Mouse (Mus musculus) fat pad, adult 2 months (tissue): ENCODE measurements around the gene Efna1.

Experiments
- DNase-seq: peaks from one replicate; pipeline ENCODE4 v3.0.0-alpha.2; 2011; ENCODE audit warnings: low read depth, low spot score; ENCODE audit errors: extremely low read depth

The Efna1 gene

DNA sequence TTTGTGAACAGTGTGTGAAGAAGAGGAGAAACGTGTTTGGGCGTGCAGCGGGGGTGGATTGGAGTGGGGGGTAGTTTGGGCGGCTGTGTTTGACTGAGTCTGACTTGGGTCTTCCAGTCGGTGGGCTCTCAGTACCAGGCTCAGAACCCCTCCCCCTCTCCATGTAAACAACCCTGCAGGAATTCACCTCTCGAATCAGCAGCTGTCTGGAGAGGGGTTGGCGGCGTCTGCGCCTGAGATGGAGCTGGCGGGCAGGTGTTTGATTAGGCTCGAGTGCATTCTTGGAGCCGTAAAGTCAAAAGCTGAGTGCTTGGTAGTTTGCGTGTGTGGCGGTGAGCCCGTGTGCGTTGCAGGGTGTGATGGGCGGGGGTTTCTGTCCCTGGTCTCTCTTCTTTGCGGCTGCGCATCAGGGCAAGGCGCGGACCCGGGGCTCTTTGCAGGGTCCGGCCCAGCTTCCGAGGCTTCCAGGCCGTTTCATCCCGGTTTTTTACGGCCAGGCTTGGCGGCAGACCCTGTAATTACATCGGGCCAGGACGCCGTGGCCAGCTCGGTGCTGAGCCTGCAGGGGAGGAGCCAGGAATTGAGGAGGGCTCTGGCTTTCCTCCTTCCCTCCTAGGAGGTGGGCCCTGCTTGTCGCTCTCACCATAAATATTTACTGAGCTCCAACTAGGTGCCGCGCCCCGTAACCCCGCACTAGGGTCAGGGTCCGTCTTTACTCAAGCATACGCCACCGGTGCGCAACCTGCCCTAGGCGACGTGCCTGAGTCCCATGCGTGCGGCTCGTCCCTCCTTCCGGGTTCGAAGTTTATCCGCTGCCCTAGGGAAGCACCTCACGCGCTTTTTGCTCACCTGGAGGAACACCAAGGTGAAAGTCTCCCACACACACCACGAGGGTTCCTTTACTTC, at the start of gene Efna1:
Gene Efna1, minus strand, starts transcription at position 537 of the 906 bp plus-strand sequence.
- no peak for DNase-seq

- DNase-seq = no peak
Measured at GRCm38 (mm10) chr3:89330346-89330745, 49.4 kb upstream of the Efna1 start.

- DNase-seq = no peak
Measured at GRCm38 (mm10) chr3:89328623-89329022, 47.7 kb upstream of the Efna1 start.

DNA sequence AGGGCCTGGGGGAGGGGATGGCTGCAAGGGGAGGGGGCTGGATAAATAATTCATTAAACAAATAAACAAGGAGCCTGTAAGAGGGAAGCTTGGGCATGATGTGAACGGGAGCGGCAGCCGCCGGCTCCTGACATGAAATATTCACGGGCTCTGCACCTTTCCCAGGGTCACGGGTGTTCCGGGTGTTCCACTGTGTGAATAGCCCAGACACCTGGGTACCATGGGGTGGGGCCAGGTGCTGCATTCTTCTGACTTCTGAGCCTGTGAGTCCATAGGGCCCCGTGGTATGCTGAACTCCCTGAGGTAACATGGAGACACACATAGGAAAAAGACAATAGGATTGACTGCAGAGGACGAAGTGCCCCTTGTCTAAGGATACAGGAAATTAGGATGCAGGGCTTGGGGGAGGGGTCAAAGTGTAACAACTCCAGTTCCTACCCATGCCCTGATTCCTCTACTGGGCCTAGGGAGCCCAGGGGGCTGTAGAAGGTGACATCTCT, 46.5 kb upstream of the Efna1 start:
- no peak for DNase-seq

- DNase-seq = no peak
Measured at GRCm38 (mm10) chr3:89325882-89326281, 44.9 kb upstream of the Efna1 start.

DNA sequence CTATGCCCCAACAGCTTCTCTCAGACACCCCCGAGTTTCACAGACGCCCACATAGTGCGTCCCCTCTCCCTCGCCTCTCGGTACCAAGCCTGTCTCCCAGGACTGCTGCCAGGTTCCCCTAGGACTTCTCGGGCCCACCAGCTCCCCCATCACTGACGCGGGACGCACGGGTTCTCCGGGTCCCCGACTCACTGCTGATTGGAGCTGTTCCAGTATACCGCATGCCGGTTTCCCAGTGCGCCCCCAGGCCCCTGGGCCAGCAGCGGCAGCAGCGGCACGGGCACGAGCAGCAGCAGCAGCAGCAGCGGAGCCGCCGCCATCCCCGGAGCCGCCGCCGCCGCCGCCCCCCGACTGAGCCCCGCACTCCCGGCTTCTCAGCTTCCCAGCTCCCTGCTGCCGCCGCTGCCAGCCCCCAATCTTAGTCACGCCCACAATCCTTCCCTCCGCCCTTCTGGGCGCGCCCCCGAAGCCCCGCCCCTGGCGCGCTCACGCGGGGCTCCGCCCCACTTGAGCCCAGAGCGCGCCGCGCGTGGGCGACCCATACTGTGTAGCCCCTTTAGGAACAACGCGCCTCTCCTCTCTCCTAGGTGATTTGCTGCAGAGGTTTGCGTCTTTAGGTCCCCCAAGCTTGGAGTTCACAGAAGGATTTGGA, 41.7 kb upstream of the Efna1 start, which contains the start of gene Efna3:
Gene Efna3, minus strand, starts transcription at position 452 of the 652 bp plus-strand sequence.
- no peak for DNase-seq

DNA sequence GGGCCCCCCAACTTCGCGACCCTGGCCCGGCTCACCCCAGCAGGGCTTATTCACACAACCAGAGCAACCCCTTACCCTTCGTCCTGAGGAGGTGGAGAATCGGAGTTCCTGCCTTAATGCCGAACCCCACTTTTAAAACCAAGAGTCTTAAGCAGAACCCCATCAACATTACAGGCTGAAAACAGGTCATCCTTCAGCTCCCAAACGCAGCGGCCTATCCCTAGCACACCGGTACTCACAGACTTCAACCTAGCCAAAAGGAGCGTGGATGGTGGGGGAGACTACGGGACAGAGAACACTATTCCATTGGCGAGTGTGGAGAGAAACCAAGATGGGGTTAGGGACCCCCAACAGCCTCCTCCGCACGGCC, 41.2 kb upstream of the Efna1 start:
- DNase-seq = no peak

GRCm38 (mm10) chr3:89321183-89322130, 40.5 kb upstream of the Efna1 start:
- no peak for DNase-seq

GRCm38 (mm10) chr3:89320581-89321182, 39.7 kb upstream of the Efna1 start:
- DNase-seq = no peak

GRCm38 (mm10) chr3:89319591-89320350, 38.8 kb upstream of the Efna1 start:
- DNase-seq = no peak

- DNase-seq = no peak
Measured at GRCm38 (mm10) chr3:89318971-89319590, 38.1 kb upstream of the Efna1 start.

DNA sequence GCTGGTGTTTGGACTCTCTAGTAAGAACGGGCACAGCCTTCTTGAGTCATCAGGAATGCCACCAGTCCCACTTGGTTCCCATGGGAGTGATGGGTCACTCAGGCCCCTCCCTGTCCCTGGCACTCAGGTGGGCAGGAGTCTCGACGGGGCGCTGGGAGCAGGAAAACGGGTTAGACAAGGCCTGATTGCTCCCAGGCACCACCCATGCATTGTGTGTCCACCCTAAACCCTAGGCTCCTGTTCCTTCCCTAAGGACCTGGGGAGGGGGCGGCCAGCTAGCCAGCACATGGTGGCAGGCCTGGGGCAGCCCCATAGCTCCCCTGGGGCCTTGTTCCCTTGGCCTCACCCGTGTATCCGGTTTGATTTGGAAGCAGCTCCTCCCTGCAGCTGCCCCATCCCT, 37.4 kb upstream of the Efna1 start:
- DNase-seq = no peak

DNA sequence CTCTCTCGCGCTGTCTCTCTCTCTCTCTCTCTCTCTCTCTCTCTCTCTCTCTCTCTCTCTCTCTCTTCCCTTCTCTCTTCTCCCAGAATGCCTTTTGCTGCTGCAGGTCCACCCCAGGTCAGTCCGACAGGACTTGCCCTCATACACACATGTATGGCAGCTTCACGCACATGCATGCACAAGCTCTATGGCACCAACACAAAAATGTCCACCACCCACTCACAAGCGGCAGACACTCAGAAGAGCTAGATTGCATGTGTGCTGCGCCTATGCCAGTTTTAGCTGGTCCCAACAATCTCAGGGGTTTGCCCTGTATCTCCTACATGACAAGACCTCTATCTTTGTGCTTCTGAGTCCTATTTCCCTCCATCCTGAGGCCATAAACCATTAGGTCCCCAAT, 36.3 kb upstream of the Efna1 start:
- DNase-seq = no peak

DNA sequence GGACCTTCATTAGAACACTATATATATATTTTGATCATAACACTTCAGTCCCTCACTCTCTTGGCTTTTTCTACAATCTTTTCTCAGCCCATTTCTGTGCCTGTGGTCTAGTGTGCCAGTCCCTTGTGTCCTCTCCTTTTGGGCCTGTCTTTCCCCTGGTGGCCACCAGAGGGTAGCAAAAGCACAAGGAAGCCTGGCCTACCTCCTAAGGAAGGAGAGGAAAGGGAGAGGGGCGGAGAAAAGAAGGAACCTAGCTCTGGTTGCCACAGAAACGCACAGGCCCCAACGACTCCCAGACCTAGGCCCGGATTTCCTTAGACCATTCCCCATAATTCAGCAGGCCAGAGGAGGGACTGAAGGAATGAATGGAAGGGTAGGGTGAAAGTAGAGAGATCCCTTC, 35.9 kb upstream of the Efna1 start:
- DNase-seq = no peak

- DNase-seq = no peak
Measured at GRCm38 (mm10) chr3:89315930-89316831, 35.2 kb upstream of the Efna1 start.

DNA sequence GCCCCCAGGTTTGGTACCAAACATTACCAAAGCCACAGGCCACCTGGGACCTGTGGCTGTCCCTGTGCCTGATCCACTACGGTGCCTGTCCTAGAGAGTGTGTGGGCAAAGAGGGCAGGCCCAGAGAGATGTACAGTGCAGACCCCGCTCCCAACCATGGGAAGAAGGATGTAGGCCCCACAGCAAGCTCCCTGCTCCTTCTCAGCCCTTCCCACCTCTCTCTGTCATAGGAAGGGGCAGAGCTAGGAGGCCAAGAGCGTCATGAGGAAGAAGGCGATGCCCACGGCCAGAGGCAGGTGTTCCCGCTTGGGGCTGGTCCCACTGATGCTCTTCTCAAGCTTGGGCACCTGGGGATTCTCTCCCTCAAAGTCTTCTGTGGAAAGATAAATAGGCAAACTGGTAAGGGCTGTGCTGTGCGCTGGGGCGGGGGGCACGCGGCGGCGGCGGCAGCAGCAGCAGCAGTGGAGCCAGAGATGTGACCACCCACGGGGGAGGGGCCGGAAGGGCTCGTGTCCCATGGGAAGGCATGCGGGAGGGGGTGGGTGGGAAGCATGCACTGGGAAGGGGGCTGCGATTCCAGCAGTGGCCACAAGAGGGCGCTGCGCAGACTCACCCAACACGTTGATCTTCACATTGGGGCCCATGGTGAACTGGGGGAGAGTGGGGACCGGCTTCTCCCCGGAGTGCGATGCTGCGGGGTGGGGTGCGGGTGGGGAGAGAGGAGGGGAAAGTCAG, 34.4 kb upstream of the Efna1 start:
- no peak for DNase-seq

- no peak for DNase-seq
Measured at GRCm38 (mm10) chr3:89314791-89315190, 33.8 kb upstream of the Efna1 start.

- DNase-seq = no peak
Measured at GRCm38 (mm10) chr3:89314340-89314739, 33.4 kb upstream of the Efna1 start.
